24 mouse cellular contexts compared by ENCODE assay signal in the genomic region with DNA sequence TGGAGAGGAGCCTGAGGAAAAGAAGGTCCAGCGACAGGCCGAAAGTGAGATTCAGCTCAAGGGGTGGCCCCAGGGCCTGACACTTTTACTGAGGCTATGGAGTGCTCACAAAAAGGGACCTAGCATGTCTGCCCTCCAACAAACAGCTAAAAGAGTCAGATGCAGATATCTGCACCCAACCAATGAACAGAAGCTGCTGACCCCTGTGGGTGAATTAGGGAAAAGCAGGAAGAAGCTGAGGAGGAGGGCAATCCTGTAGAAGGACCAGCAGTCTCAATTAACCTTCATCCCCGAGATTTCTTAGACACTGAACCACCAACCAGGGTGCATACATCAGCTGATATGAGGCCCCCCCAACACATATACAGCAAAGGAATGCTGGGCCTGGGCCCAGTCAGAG.
DNase-seq lines count a peak whose midpoint lies in the region; ATAC-seq and TF ChIP-seq lines count a peak whose summit lies in the region.
"Had no signal": no experiment of that assay in that cellular context is flagged by ENCODE, and none has a peak within 500 bp of the region (broad histone marks: within the 10 kb centered on the region; RNA-seq: fewer than 3 reads in every experiment).

No protein-coding gene starts in this region.

- H3K4me1 ChIP-seq in intestine, postnatal 0 days (replicated peaks; ENCODE audit: control insufficient read depth, insufficient read depth, low read length): no peaks in the 10 kb centered on the region
- no peaks in the 10 kb centered on the region for H3K4me1 ChIP-seq in intestine, embryonic 15.5 days (replicated peaks)
- no peaks in the 10 kb centered on the region for H3K4me1 ChIP-seq in neural tube, embryonic 13.5 days (replicated peaks)
- H3K4me1 ChIP-seq: forebrain, embryonic 13.5 days; heart, embryonic 12.5 days; midbrain, embryonic 12.5 days; neural tube, embryonic 15.5 days; stomach, embryonic 15.5 days had no signal

- no peaks in the 10 kb centered on the region for H3K36me3 ChIP-seq in intestine, postnatal 0 days (ENCODE audit: control insufficient read depth, insufficient read depth)
- H3K36me3 ChIP-seq in intestine, embryonic 15.5 days: no peaks in the 10 kb centered on the region
- H3K36me3 ChIP-seq in neural tube, embryonic 13.5 days: no peaks in the 10 kb centered on the region
- H3K36me3 ChIP-seq: heart, embryonic 12.5 days; midbrain, embryonic 12.5 days; neural tube, embryonic 15.5 days; stomach, embryonic 15.5 days had no signal

- no peak overlapping the region for H3K4me3 ChIP-seq in intestine, postnatal 0 days (ENCODE audit: low read depth, low read length)
- no peak overlapping the region for H3K4me3 ChIP-seq in intestine, embryonic 15.5 days (replicated peaks)
- H3K4me3 ChIP-seq in neural tube, embryonic 13.5 days: no peak overlapping the region
- H3K4me3 ChIP-seq: erythroblast, embryonic 14.5 days; forebrain, embryonic 13.5 days; heart, embryonic 12.5 days; midbrain, embryonic 12.5 days; neural tube, embryonic 15.5 days; stomach, embryonic 15.5 days had no signal

- no peak for ATAC-seq in intestine, postnatal 0 days
- ATAC-seq in intestine, embryonic 15.5 days: no peak
- ATAC-seq in neural tube, embryonic 13.5 days (ENCODE audit: low read depth): 0 out of 2 replicates have a peak, but pooled peaks have one; percentile 19
- ATAC-seq: CD4-positive, CD25-positive, alpha-beta regulatory T cell, adult 4 months; forebrain, embryonic 13.5 days; intestine, embryonic 16.5 days had no signal

- 69% methylated on average over 3 of the region's 3 CpGs for WGBS in intestine, postnatal 0 days
- 68% methylated on average over 3 of the region's 3 CpGs for WGBS in intestine, embryonic 15.5 days
- 71% methylated on average over 3 of the region's 3 CpGs for WGBS in neural tube, embryonic 13.5 days

- H3K27ac ChIP-seq in intestine, postnatal 0 days (ENCODE audit: low read depth, low read length): no peak overlapping the region
- H3K27ac ChIP-seq in intestine, embryonic 15.5 days: no peak overlapping the region
- H3K27ac ChIP-seq in neural tube, embryonic 13.5 days (replicated peaks): no peak overlapping the region
- H3K27ac ChIP-seq: forebrain, embryonic 13.5 days; hindbrain, embryonic 14.5 days; macrophage; midbrain, embryonic 12.5 days; neural tube, embryonic 15.5 days; stomach, embryonic 15.5 days had no signal

- H3K4me2 ChIP-seq in intestine, postnatal 0 days (replicated peaks; ENCODE audit: low read depth): no peak overlapping the region
- no peak overlapping the region for H3K4me2 ChIP-seq in intestine, embryonic 15.5 days (replicated peaks)
- H3K4me2 ChIP-seq in neural tube, embryonic 13.5 days: no peak overlapping the region
- H3K4me2 ChIP-seq: forebrain, embryonic 13.5 days; heart, embryonic 12.5 days; hindbrain, embryonic 14.5 days; midbrain, embryonic 12.5 days; neural tube, embryonic 15.5 days; stomach, embryonic 15.5 days had no signal

- TF ChIP-seq CTCF in intestine, postnatal 0 days (IDR thresholded peaks at IDR 0.05; ENCODE audit: low read depth): peak; percentile 44

- no peak overlapping the region for H3K9ac ChIP-seq in intestine, postnatal 0 days (ENCODE audit: low read depth, low read length)
- H3K9ac ChIP-seq in intestine, embryonic 15.5 days: no peak overlapping the region
- H3K9ac ChIP-seq in neural tube, embryonic 13.5 days: no peak overlapping the region
- H3K9ac ChIP-seq: forebrain, embryonic 13.5 days; heart, embryonic 12.5 days; hindbrain, embryonic 14.5 days; midbrain, embryonic 12.5 days; neural tube, embryonic 15.5 days; stomach, embryonic 15.5 days had no signal

- intact Hi-C loops in gastrocnemius, postnatal 36 days (cut with DNase I): loop anchor here (5.0 kb wide), 1 partner anchor 90 kb away; no protein-coding TSS in a partner anchor

- H3K9me3 ChIP-seq in intestine, postnatal 0 days (ENCODE audit: control insufficient read depth): no peaks in the 10 kb centered on the region
- no peaks in the 10 kb centered on the region for H3K9me3 ChIP-seq in intestine, embryonic 15.5 days
- H3K9me3 ChIP-seq in neural tube, embryonic 13.5 days: no peaks in the 10 kb centered on the region
- H3K9me3 ChIP-seq: forebrain, embryonic 13.5 days; heart, embryonic 12.5 days; midbrain, embryonic 12.5 days; neural tube, embryonic 15.5 days; stomach, embryonic 15.5 days had no signal

- no peak for DNase-seq in neural tube, embryonic 10.5 days (ENCODE audit: extremely low spot score, low spot score)
- peak; percentile 27 for DNase-seq in ZHBTc4 (ENCODE audit: low read depth, low spot score)
- no peak for DNase-seq in thymus, postnatal 0 days (ENCODE audit: low spot score)
- DNase-seq in gastrocnemius, postnatal 36 days: no peak
- DNase-seq: adrenal gland, adult 2 months; cerebellum, adult 2 months; cerebellum, postnatal 36 days; kidney, postnatal 10 days; left cerebral cortex, postnatal 4 days; liver; thymus, adult 2 months had no signal

- H3K27me3 ChIP-seq in intestine, postnatal 0 days (replicated peaks; ENCODE audit: control insufficient read depth, insufficient read depth, low read length): no peaks in the 10 kb centered on the region
- no peaks in the 10 kb centered on the region for H3K27me3 ChIP-seq in intestine, embryonic 15.5 days (replicated peaks)
- no peaks in the 10 kb centered on the region for H3K27me3 ChIP-seq in neural tube, embryonic 13.5 days
- H3K27me3 ChIP-seq: forebrain, embryonic 13.5 days; heart, embryonic 12.5 days; midbrain, embryonic 12.5 days; neural tube, embryonic 15.5 days; stomach, embryonic 15.5 days had no signal
